Mouse (Mus musculus) erythroblast, embryonic 14.5 days (primary cell): ENCODE measurements around the gene Arap2.

Experiments
- GATA1 ChIP-seq: IDR thresholded peaks from 2 replicates; pipeline ENCODE4 v1.6.1; 2012; ENCODE audit warnings: low read length, inconsistent platforms, mixed read lengths
- TAL1 ChIP-seq: IDR thresholded peaks from 3 replicates; pipeline ENCODE4 v1.6.1; 2012; ENCODE audit warnings: low read length, inconsistent platforms, mixed read lengths

- no peak for TF ChIP-seq GATA1
- no peak for TF ChIP-seq TAL1
These were observed 147.7 kb downstream of the Arap2 start for GRCm38 (mm10) chr5:62618286-62618685.
